Mouse (Mus musculus) heart, adult 2 months (tissue): ENCODE measurements at regions not wholly inside any gene's neighbourhood (a gene's known extent, or its start where the extent isn't known, plus 50 kb on each side); places are given as distances from the start of the nearest gene placed in this dataset.

ENCODE experiments used
- CTCF ChIP-seq: fragments of 200-600 bp; IDR thresholded peaks from 2 replicates; pipeline ENCODE4 v1.8.1; 2022; ENCODE audit warnings: antibody characterized with exemption, mild to moderate bottlenecking, moderate library complexity
- EP300 ChIP-seq: fragments of 200-500 bp; IDR thresholded peaks from 2 replicates; pipeline ENCODE4 v1.6.1; 2011; ENCODE audit warnings: low read depth, low read length, control low read depth; ENCODE audit not compliant: insufficient read depth
- POLR2A ChIP-seq: fragments of 200-500 bp; IDR thresholded peaks from 2 replicates; pipeline ENCODE4 v1.6.1; 2011; ENCODE audit warnings: mild to moderate bottlenecking, low read depth, low read length, control low read depth; ENCODE audit not compliant: insufficient read depth

GRCm38 (mm10) chr2:137457061-137457753 lies 340.8 kb upstream of the Jag1 start:
- no peak for TF ChIP-seq POLR2A
- no peak for TF ChIP-seq CTCF
- TF ChIP-seq EP300: no peak
